In the genomic region with DNA sequence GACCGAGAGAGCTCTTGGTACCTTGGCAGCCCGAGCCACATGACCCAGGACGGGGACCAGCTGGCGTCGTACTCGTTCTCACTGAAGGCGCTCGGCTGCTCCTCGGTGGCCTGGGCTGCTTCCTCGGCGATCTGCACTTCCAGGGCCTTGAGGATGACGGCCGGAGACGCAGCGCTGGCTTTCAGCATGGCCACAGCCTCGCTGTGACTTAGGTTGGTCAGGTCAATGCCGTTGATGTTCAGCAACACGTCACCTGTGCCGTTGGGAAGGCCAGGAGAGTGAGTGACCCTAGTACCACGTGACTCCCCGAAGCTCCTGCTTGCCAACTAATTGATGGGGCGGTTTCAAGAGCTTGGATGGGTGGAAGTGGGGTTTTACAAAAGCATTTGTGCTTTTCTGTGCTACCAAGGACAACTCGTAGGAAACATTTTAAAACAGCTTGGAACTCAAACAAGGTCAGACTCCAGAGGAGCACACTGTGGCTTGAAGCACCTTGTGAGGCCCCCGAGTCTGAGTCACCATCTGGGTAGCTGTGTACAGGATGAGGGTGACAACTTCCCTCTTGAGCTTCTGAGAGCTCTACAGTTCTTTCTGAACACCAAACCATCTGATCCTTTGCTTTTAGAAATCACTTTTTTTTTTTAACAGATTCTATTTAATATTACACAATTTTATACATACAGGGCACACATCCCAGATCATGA, we compare ENCODE assay signal across 19 mouse cellular contexts. TPM values are rescaled to one million over a fixed set of nuclear protein-coding genes. Genes with fewer than 3 reads are reported as not detected.
DNase-seq lines count a peak whose midpoint lies in the region; ATAC-seq and TF ChIP-seq lines count a peak whose summit lies in the region.
"Had no signal": no experiment of that assay in that cellular context is flagged by ENCODE, and none has a peak within 500 bp of the region (broad histone marks: within the 10 kb centered on the region; RNA-seq: fewer than 3 reads in every experiment).

No protein-coding gene starts in this region.

- no peak overlapping the region for H3K9ac ChIP-seq in kidney, embryonic 15.5 days
- H3K9ac ChIP-seq: forebrain, embryonic 12.5 days; heart, embryonic 15.5 days had no signal

- no peaks in the 10 kb centered on the region for H3K27me3 ChIP-seq in kidney, embryonic 15.5 days
- H3K27me3 ChIP-seq in kidney, adult 2 months (replicated peaks; ENCODE audit: control insufficient read depth, insufficient read depth, low read length): no peaks in the 10 kb centered on the region
- H3K27me3 ChIP-seq: CH12.LX; forebrain, embryonic 12.5 days; heart, embryonic 15.5 days had no signal

- no peak overlapping the region for H3K4me3 ChIP-seq in kidney, embryonic 15.5 days (replicated peaks)
- H3K4me3 ChIP-seq in kidney, adult 2 months (ENCODE audit: insufficient read depth, low read depth, low read length): no peak overlapping the region
- H3K4me3 ChIP-seq: forebrain, embryonic 12.5 days; heart, adult 2 months; heart, embryonic 15.5 days; midbrain, embryonic 10.5 days had no signal

- WGBS in kidney, embryonic 15.5 days: 65% methylated on average over 24 of the region's 24 CpGs
- 71% methylated on average over 24 of the region's 24 CpGs for WGBS in kidney, adult 2 months

- no peak overlapping the region for H3K27ac ChIP-seq in kidney, embryonic 15.5 days
- no peak overlapping the region for H3K27ac ChIP-seq in kidney, adult 2 months (ENCODE audit: insufficient read depth, low read depth, low read length)
- H3K27ac ChIP-seq: forebrain, embryonic 12.5 days; heart, adult 2 months; heart, embryonic 15.5 days; midbrain, embryonic 10.5 days had no signal

- no peak for DNase-seq in kidney, adult 2 months
- DNase-seq in 416B (ENCODE audit: low read depth): peak; percentile 49
- peak; percentile 71 for DNase-seq in adrenal gland, postnatal 14 days
- DNase-seq in cerebellum, adult 9-10 months: peak; percentile 77
- DNase-seq in gastrocnemius, adult 8-10 months (ENCODE audit: low spot score in 2 of 2): no peak
- no peak for DNase-seq in gastrocnemius, postnatal 14 days
- DNase-seq: gastrocnemius, postnatal 25 days; heart, adult 2 months; kidney, postnatal 10 days; lung, postnatal 36 days; right cerebral cortex, postnatal 4 days had no signal

- intact Hi-C loops in gastrocnemius, postnatal 14 days (cut with DNase I; ENCODE audit: low total_unique reads): no loop called here

- H3K4me2 ChIP-seq in kidney, embryonic 15.5 days: no peak overlapping the region
- H3K4me2 ChIP-seq: forebrain, embryonic 12.5 days; heart, embryonic 15.5 days had no signal

- peaks cover 74% of the 10 kb centered on the region for H3K36me3 ChIP-seq in kidney, embryonic 15.5 days
- peaks cover 6% of the 10 kb centered on the region for H3K36me3 ChIP-seq in kidney, adult 2 months (ENCODE audit: control insufficient read depth, insufficient read depth, low read length)

- TF ChIP-seq POLR2A in kidney, adult 2 months (IDR thresholded peaks at IDR 0.05; ENCODE audit: low read depth, low read length): no peak

- TF ChIP-seq CTCF in kidney, adult 2 months (conservative IDR thresholded peaks at IDR 0.05; ENCODE audit: insufficient read depth, insufficient read length, low read depth, low read length): no peak

- peak; percentile 36; the same call in 1 of the 2 replicates for ATAC-seq in kidney, embryonic 15.5 days (replicated peaks; ENCODE audit: low FRiP score)
- no peak for ATAC-seq in megakaryocyte progenitor cell, adult 5-6 weeks (replicated peaks; ENCODE audit: poor library complexity)
- ATAC-seq: hindbrain, embryonic 16.5 days; intestine, postnatal 0 days had no signal

- no peaks in the 10 kb centered on the region for H3K9me3 ChIP-seq in kidney, embryonic 15.5 days (replicated peaks)
- H3K9me3 ChIP-seq: forebrain, embryonic 12.5 days; heart, embryonic 15.5 days; midbrain, embryonic 10.5 days had no signal

- H3K4me1 ChIP-seq in kidney, embryonic 15.5 days: no peaks in the 10 kb centered on the region
- H3K4me1 ChIP-seq in kidney, adult 2 months (ENCODE audit: control insufficient read depth, insufficient read depth, low read length): no peaks in the 10 kb centered on the region
- H3K4me1 ChIP-seq: heart, embryonic 15.5 days; midbrain, embryonic 10.5 days had no signal

RNA-seq across cellular contexts. Expression of a gene that starts 51.9 kb away (rescaled TPM):
- 14.6 and 15.4 TPM in 2 replicates for polyA plus RNA-seq in kidney, embryonic 15.5 days (2015; fragmentation: Nextera tagmentation; extraction: Ambion mirVana)
- 24.1 TPM in 2 replicates for polyA plus RNA-seq in kidney, adult 2 months (2012; rRNA removed)
- total RNA-seq in adrenal gland, postnatal 14 days (2021): 18.5 and 18.8 TPM in 2 replicates
- total RNA-seq in gastrocnemius, adult 8-10 months (2022): 1 to 10 TPM; 1.8 to 2.0 (median 1.9) TPM
- 1 to 10 TPM; 5.6 to 5.9 TPM for total RNA-seq in gastrocnemius, postnatal 14 days (2021)
- total RNA-seq in megakaryocyte progenitor cell, adult 5-6 weeks (2015): 11.9 and 12.0 TPM in 2 replicates
- total RNA-seq in megakaryocyte progenitor cell, adult 5-6 weeks (2017): 5.1 and 5.2 TPM in 2 replicates

RNA-seq across cellular contexts. Expression of a gene that starts 52.4 kb away (rescaled TPM):
- polyA plus RNA-seq in kidney, embryonic 15.5 days (2015; fragmentation: Nextera tagmentation; extraction: Ambion mirVana): 139 and 154 TPM in 2 replicates
- 44.8 and 55.9 TPM in 2 replicates for polyA plus RNA-seq in kidney, adult 2 months (2012; rRNA removed)
- 137 and 144 TPM in 2 replicates for total RNA-seq in adrenal gland, postnatal 14 days (2021)
- 10 to 100 TPM; 81.9 to 91.0 (median 83.4) TPM for total RNA-seq in gastrocnemius, adult 8-10 months (2022)
- 10 to 100 TPM; 87.1 to 94.8 TPM for total RNA-seq in gastrocnemius, postnatal 14 days (2021)
- total RNA-seq in megakaryocyte progenitor cell, adult 5-6 weeks (2015): 160 and 162 TPM in 2 replicates
- total RNA-seq in megakaryocyte progenitor cell, adult 5-6 weeks (2017): 131 and 134 TPM in 2 replicates

Comparison
In these comparisons a context has a peak if more than half of its experiments do, and no peak if none do; other contexts are left out.
1. DNase-seq: peak in 416B (single experiment), adrenal gland, postnatal 14 days (single experiment) and cerebellum, adult 9-10 months (single experiment); none in kidney, adult 2 months (single experiment), gastrocnemius, adult 8-10 months (0 of 2) and gastrocnemius, postnatal 14 days (single experiment).